In genomic region chr13:58443787-58444186, GRCm38 (mm10) we compare ENCODE assay signal across 9 mouse cellular contexts. TPM values are rescaled to one million over a fixed set of nuclear protein-coding genes. Genes with fewer than 3 reads are reported as not detected.
DNase-seq lines count a peak whose midpoint lies in the region; ATAC-seq and TF ChIP-seq lines count a peak whose summit lies in the region.
"Had no signal": no experiment of that assay in that cellular context is flagged by ENCODE, and none has a peak within 500 bp of the region (broad histone marks: within the 10 kb centered on the region; RNA-seq: fewer than 3 reads in every experiment).

No protein-coding gene starts in this region.

- no peak overlapping the region for H3K27ac ChIP-seq in liver, embryonic 11.5 days (ENCODE audit: low read depth, low read length)
- H3K27ac ChIP-seq in forebrain, embryonic 16.5 days (ENCODE audit: low read length) = no peak overlapping the region
- H3K27ac ChIP-seq: liver, embryonic 13.5 days had no signal

- peaks cover 11% of the 10 kb centered on the region for H3K27me3 ChIP-seq in liver, embryonic 11.5 days (replicated peaks; ENCODE audit: control insufficient read depth, insufficient read depth, low read length)
- H3K27me3 ChIP-seq in G1E (ENCODE audit: insufficient read depth, low read length) = peaks cover 12% of the 10 kb centered on the region
- no peaks in the 10 kb centered on the region for H3K27me3 ChIP-seq in forebrain, embryonic 16.5 days (replicated peaks; ENCODE audit: control insufficient read depth, insufficient read depth, low read length)

- 35% methylated on average over 7 of the region's 7 CpGs for WGBS in liver, embryonic 11.5 days
- WGBS in forebrain, embryonic 16.5 days = 71% methylated on average over 7 of the region's 7 CpGs

- DNase-seq in liver (peak; percentile 21), G1E (ENCODE audit: low spot score) (peak; percentile 47)
- no peak for DNase-seq in liver, embryonic 11.5 days (ENCODE audit: low spot score)
- DNase-seq in skeletal muscle tissue, adult 2 months (ENCODE audit: low read depth, low spot score) = peak; percentile 19
- DNase-seq in urinary bladder, postnatal 10 days (ENCODE audit: low spot score) = no peak
- DNase-seq in frontal cortex, postnatal 25 days (ENCODE audit: low spot score in 2 of 2) = no peak
- DNase-seq: liver, embryonic 13.5 days had no signal

- TF ChIP-seq CTCF in G1E (IDR thresholded peaks at IDR 0.05; ENCODE audit: low read depth, low read length) = no peak

- H3K4me3 ChIP-seq in liver, embryonic 11.5 days (ENCODE audit: low read depth, low read length) = no peak overlapping the region
- H3K4me3 ChIP-seq in G1E (ENCODE audit: low read depth, low read length) = no peak overlapping the region
- no peak overlapping the region for H3K4me3 ChIP-seq in forebrain, embryonic 16.5 days (replicated peaks; ENCODE audit: low read length)
- H3K4me3 ChIP-seq: liver, embryonic 13.5 days had no signal

- H3K36me3 ChIP-seq in liver, embryonic 11.5 days (ENCODE audit: control insufficient read depth, insufficient read depth, low read length) = no peaks in the 10 kb centered on the region
- H3K36me3 ChIP-seq in G1E (replicated peaks) = no peaks in the 10 kb centered on the region
- H3K36me3 ChIP-seq in forebrain, embryonic 16.5 days (ENCODE audit: control insufficient read depth, insufficient read depth) = no peaks in the 10 kb centered on the region
- H3K36me3 ChIP-seq: liver, embryonic 13.5 days had no signal

- H3K9me3 ChIP-seq in liver, embryonic 11.5 days (ENCODE audit: control insufficient read depth, low read length) = no peaks in the 10 kb centered on the region
- no peaks in the 10 kb centered on the region for H3K9me3 ChIP-seq in G1E (replicated peaks)
- H3K9me3 ChIP-seq in forebrain, embryonic 16.5 days (ENCODE audit: control insufficient read depth, low read length) = no peaks in the 10 kb centered on the region
- H3K9me3 ChIP-seq: liver, embryonic 13.5 days had no signal

- no peak overlapping the region for H3K9ac ChIP-seq in liver, embryonic 11.5 days (ENCODE audit: low read depth, low read length)
- no peak overlapping the region for H3K9ac ChIP-seq in forebrain, embryonic 16.5 days (replicated peaks; ENCODE audit: low read depth, low read length)
- H3K9ac ChIP-seq: liver, embryonic 13.5 days had no signal

- ATAC-seq in liver, embryonic 11.5 days (replicated peaks; ENCODE audit: low FRiP score) = no peak
- 0 out of 2 replicates have a peak, but pooled peaks have one; percentile 49 for ATAC-seq in G1E (ENCODE audit: extremely low read depth, insufficient number of reproducible peaks, low FRiP score, poor library complexity, severe bottlenecking)
- peak; percentile 83 to 95 for ATAC-seq in hematopoietic stem cell, adult 5-6 weeks (replicated peaks in 1 of 2; ENCODE audit: insufficient read depth in 1 of 2, low FRiP score in 2 of 2, low TSS enrichment in 1 of 2, low read depth in 1 of 2, poor library complexity in 2 of 2, severe bottlenecking in 2 of 2)
- ATAC-seq in forebrain, embryonic 16.5 days = no peak

- H3K4me2 ChIP-seq in liver, embryonic 11.5 days = no peak overlapping the region
- no peak overlapping the region for H3K4me2 ChIP-seq in forebrain, embryonic 16.5 days (ENCODE audit: low read length)
- H3K4me2 ChIP-seq: liver, embryonic 13.5 days had no signal

- no peaks in the 10 kb centered on the region for H3K4me1 ChIP-seq in liver, embryonic 11.5 days (replicated peaks; ENCODE audit: control insufficient read depth, insufficient read depth, low read length)
- H3K4me1 ChIP-seq in G1E (ENCODE audit: insufficient read depth, low read depth, low read length) = peaks cover 12% of the 10 kb centered on the region
- H3K4me1 ChIP-seq in forebrain, embryonic 16.5 days (replicated peaks; ENCODE audit: control insufficient read depth, insufficient read depth, low read length) = no peaks in the 10 kb centered on the region; the same call in 1 of the 2 replicates
- H3K4me1 ChIP-seq: liver, embryonic 13.5 days had no signal

RNA-seq across cellular contexts. Expression of gene Hnrnpk, which starts 40.6 kb away (rescaled TPM):
- 1,515 and 1,628 TPM in 2 replicates for polyA plus RNA-seq in liver, embryonic 11.5 days (2014; fragmentation: Nextera tagmentation; extraction: Ambion mirVana)
- total RNA-seq in G1E (2014; fragmentation: Nextera tagmentation) = 1,619 and 1,730 TPM in 2 replicates
- total RNA-seq in G1E (2017) = 2,025 and 2,332 TPM in 2 replicates
- polyA plus RNA-seq in G1E (2012) = 837 and 1,008 TPM in 2 replicates
- total RNA-seq in hematopoietic stem cell, adult 5-6 weeks (2017) = 2,345 and 2,750 TPM in 2 replicates
- polyA plus RNA-seq in forebrain, embryonic 16.5 days (2015; fragmentation: Nextera tagmentation; extraction: Ambion mirVana) = 1,925 and 2,161 TPM in 2 replicates

RNA-seq across cellular contexts. Expression of gene Rmi1, which starts 41.7 kb away (rescaled TPM):
- 32.6 and 32.9 TPM in 2 replicates for polyA plus RNA-seq in liver, embryonic 11.5 days (2014; fragmentation: Nextera tagmentation; extraction: Ambion mirVana)
- 161 and 170 TPM in 2 replicates for total RNA-seq in G1E (2014; fragmentation: Nextera tagmentation)
- 74.5 and 95.0 TPM in 2 replicates for total RNA-seq in G1E (2017)
- 29.8 and 31.4 TPM in 2 replicates for polyA plus RNA-seq in G1E (2012)
- 27.6 and 30.9 TPM in 2 replicates for total RNA-seq in hematopoietic stem cell, adult 5-6 weeks (2017)
- polyA plus RNA-seq in forebrain, embryonic 16.5 days (2015; fragmentation: Nextera tagmentation; extraction: Ambion mirVana) = 23.8 and 24.2 TPM in 2 replicates

RNA-seq across cellular contexts. Expression of gene 2210016F16Rik, which starts 58.8 kb away (rescaled TPM):
- 39.3 and 39.6 TPM in 2 replicates for polyA plus RNA-seq in liver, embryonic 11.5 days (2014; fragmentation: Nextera tagmentation; extraction: Ambion mirVana)
- 17.1 and 21.5 TPM in 2 replicates for total RNA-seq in G1E (2014; fragmentation: Nextera tagmentation)
- total RNA-seq in G1E (2017) = 19.3 and 22.8 TPM in 2 replicates
- polyA plus RNA-seq in G1E (2012) = 12.7 and 18.1 TPM in 2 replicates
- 9.5 and 11.1 TPM in 2 replicates for total RNA-seq in hematopoietic stem cell, adult 5-6 weeks (2017)
- polyA plus RNA-seq in forebrain, embryonic 16.5 days (2015; fragmentation: Nextera tagmentation; extraction: Ambion mirVana) = 19.4 and 20.3 TPM in 2 replicates

Comparison
In these comparisons a context has a peak if more than half of its experiments do, and no peak if none do; other contexts are left out.
1. DNase-seq: peak in liver (single experiment), G1E (single experiment) and skeletal muscle tissue, adult 2 months (single experiment); none in liver, embryonic 11.5 days (single experiment), urinary bladder, postnatal 10 days (single experiment) and frontal cortex, postnatal 25 days (0 of 2).
2. ATAC-seq: peak in G1E (single experiment) and hematopoietic stem cell, adult 5-6 weeks (2 of 2); none in liver, embryonic 11.5 days (single experiment) and forebrain, embryonic 16.5 days (single experiment).